Mouse (Mus musculus): ENCODE data around the gene Krt2.

Gene Krt2

GRCm38 (mm10) chr15:101772080-101772710 lies 45.8 kb downstream of the Krt2 start:
- peak; percentile 47 for DNase-seq (ENCODE audit: low read depth)

- no peak for DNase-seq (ENCODE audit: low read depth)
Measured at GRCm38 (mm10) chr15:101770226-101770625, 47.7 kb downstream of the Krt2 start.

All from NIH3T3 (cell line).